ENCODE assay signal across 30 mouse cellular contexts in genomic region chr15:98161026-98161805, GRCm38 (mm10). TPM values are rescaled to one million over a fixed set of nuclear protein-coding genes. Genes with fewer than 3 reads are reported as not detected.
"Had no signal": no experiment of that assay in that cellular context is flagged by ENCODE, and none has a peak within 500 bp of the region (broad histone marks: within the 10 kb centered on the region; RNA-seq: fewer than 3 reads in every experiment).

No protein-coding gene starts in this region.

- H3K4me2 ChIP-seq: kidney, embryonic 15.5 days; limb, embryonic 12.5 days; limb, embryonic 15.5 days; liver, embryonic 11.5 days; lung, embryonic 14.5 days; midbrain, embryonic 12.5 days; midbrain, embryonic 15.5 days had no signal

- H3K9me3 ChIP-seq: kidney, embryonic 15.5 days; limb, embryonic 12.5 days; limb, embryonic 15.5 days; megakaryocyte, embryonic 14.5 days; midbrain, embryonic 12.5 days; midbrain, embryonic 15.5 days had no signal

- ATAC-seq: liver, postnatal 0 days; lung, postnatal 0 days; midbrain, embryonic 15.5 days had no signal

- DNase-seq: kidney, adult 11 months; kidney, adult 8-10 months; kidney, postnatal 10 days; kidney, postnatal 36 days; left cerebral cortex, postnatal 4 days; liver, postnatal 0 days; lung, embryonic 14.5 days; right cerebral cortex, adult 18-20 months; right cerebral cortex, postnatal 25 days; thymus, adult 2 months; thymus, postnatal 14 days; thymus, postnatal 4 days had no signal

- H3K9ac ChIP-seq: kidney, embryonic 15.5 days; limb, embryonic 12.5 days; limb, embryonic 15.5 days; liver, embryonic 14.5 days; liver, postnatal 0 days; lung, embryonic 14.5 days; midbrain, embryonic 12.5 days; midbrain, embryonic 15.5 days had no signal

- H3K27ac ChIP-seq: kidney, embryonic 15.5 days; limb, embryonic 12.5 days; limb, embryonic 15.5 days; liver, embryonic 14.5 days; midbrain, embryonic 12.5 days; midbrain, embryonic 15.5 days; stomach, postnatal 0 days had no signal

- H3K36me3 ChIP-seq: kidney, embryonic 15.5 days; limb, embryonic 12.5 days; limb, embryonic 15.5 days; midbrain, embryonic 12.5 days; midbrain, embryonic 15.5 days had no signal

- H3K4me3 ChIP-seq: kidney, embryonic 15.5 days; limb, embryonic 12.5 days; limb, embryonic 15.5 days; megakaryocyte, embryonic 14.5 days; midbrain, embryonic 12.5 days; midbrain, embryonic 15.5 days had no signal

- H3K27me3 ChIP-seq: midbrain, embryonic 15.5 days had no signal

- H3K4me1 ChIP-seq: limb, embryonic 12.5 days; limb, embryonic 15.5 days; midbrain, embryonic 15.5 days had no signal

RNA-seq across cellular contexts. Expression of gene Ccdc184, which starts 5.7 kb away (rescaled TPM):
- polyA plus RNA-seq: liver, embryonic 11.5 days; liver, embryonic 14.5 days; liver, postnatal 0 days; lung, embryonic 14.5 days had no signal

RNA-seq across cellular contexts. Expression of gene Olfr288, which starts 34.1 kb away (rescaled TPM):
- total RNA-seq: layer of hippocampus, adult 8-10 months; layer of hippocampus, postnatal 14 days; left cerebral cortex, postnatal 14 days had no signal
- polyA plus RNA-seq: kidney, embryonic 15.5 days; limb, embryonic 12.5 days; limb, embryonic 15.5 days; liver, embryonic 11.5 days; liver, embryonic 14.5 days; liver, postnatal 0 days; lung, embryonic 14.5 days; lung, postnatal 0 days; midbrain, embryonic 12.5 days; midbrain, embryonic 15.5 days; neural tube, embryonic 11.5 days; neural tube, embryonic 14.5 days; small intestine, adult 2 months; spleen, adult 2 months; stomach, embryonic 14.5 days; stomach, postnatal 0 days; thymus, adult 2 months had no signal

RNA-seq across cellular contexts. Expression of gene Gm44579, which starts 59.6 kb away (rescaled TPM):
- total RNA-seq: left cerebral cortex, postnatal 14 days; left cerebral cortex, postnatal 4 days had no signal
- polyA plus RNA-seq: kidney, embryonic 15.5 days; limb, embryonic 12.5 days; limb, embryonic 15.5 days; liver, embryonic 11.5 days; liver, embryonic 14.5 days; liver, postnatal 0 days; lung, embryonic 14.5 days; lung, postnatal 0 days; midbrain, embryonic 12.5 days; neural tube, embryonic 11.5 days; neural tube, embryonic 14.5 days; small intestine, adult 2 months; spleen, adult 2 months; stomach, embryonic 14.5 days; stomach, postnatal 0 days; thymus, adult 2 months had no signal

RNA-seq across cellular contexts. Expression of gene Olfr287, which starts 59.6 kb away (rescaled TPM):
- polyA plus RNA-seq: kidney, embryonic 15.5 days; limb, embryonic 12.5 days; limb, embryonic 15.5 days; liver, embryonic 11.5 days; liver, embryonic 14.5 days; liver, postnatal 0 days; lung, embryonic 14.5 days; lung, postnatal 0 days; midbrain, embryonic 12.5 days; midbrain, embryonic 15.5 days; neural tube, embryonic 11.5 days; spleen, adult 2 months; stomach, embryonic 14.5 days; stomach, postnatal 0 days had no signal
